ENCODE assay signal across 8 mouse cellular contexts in the genomic region with DNA sequence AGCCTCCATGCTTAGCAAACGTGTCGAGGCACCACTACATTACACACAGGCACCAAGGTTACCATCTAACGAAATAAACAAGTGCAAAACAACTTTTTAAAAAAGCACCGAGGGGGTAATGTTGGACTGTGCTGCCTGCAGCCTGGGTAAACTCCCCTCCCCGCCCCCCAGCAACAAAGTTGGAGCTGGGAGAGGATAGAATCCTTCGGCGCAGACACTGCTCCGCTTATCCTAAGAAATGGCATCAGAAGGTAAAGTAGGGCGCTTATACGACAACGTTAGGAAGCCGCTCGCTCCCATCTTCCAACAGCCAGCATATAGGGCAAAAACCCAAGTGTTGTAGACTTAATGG. TPM values are rescaled to one million over a fixed set of nuclear protein-coding genes. Genes with fewer than 3 reads are reported as not detected.
DNase-seq lines count a peak whose midpoint lies in the region; ATAC-seq lines count a peak whose summit lies in the region.

No protein-coding gene starts in this region.

- no peaks in the 10 kb centered on the region for H3K9me3 ChIP-seq in forebrain, embryonic 12.5 days
- no peaks in the 10 kb centered on the region for H3K9me3 ChIP-seq in limb, embryonic 11.5 days (ENCODE audit: control insufficient read depth, low read length)
- H3K9me3 ChIP-seq in neural tube, embryonic 13.5 days, result no peaks in the 10 kb centered on the region

- peaks cover 20% of the 10 kb centered on the region for H3K4me1 ChIP-seq in forebrain, embryonic 12.5 days
- peaks cover 7% of the 10 kb centered on the region; the same call in 1 of the 2 replicates for H3K4me1 ChIP-seq in limb, embryonic 11.5 days (ENCODE audit: control insufficient read depth, insufficient read depth, low read length)
- peaks cover 46% of the 10 kb centered on the region for H3K4me1 ChIP-seq in neural tube, embryonic 13.5 days (replicated peaks)

- no peak for ATAC-seq in forebrain, embryonic 12.5 days (ENCODE audit: low FRiP score)
- no peak for ATAC-seq in limb, embryonic 11.5 days (ENCODE audit: insufficient number of reproducible peaks, low FRiP score, low TSS enrichment, low read depth)
- ATAC-seq in neural tube, embryonic 13.5 days (ENCODE audit: low read depth), result peak; percentile 1

- peaks cover 9% of the 10 kb centered on the region for H3K36me3 ChIP-seq in forebrain, embryonic 12.5 days (replicated peaks)
- H3K36me3 ChIP-seq in limb, embryonic 11.5 days (ENCODE audit: control insufficient read depth, insufficient read depth, low read length), result 0 out of 2 replicates have a peak, but pooled peaks cover 3% of the 10 kb centered on the region
- peaks cover 12% of the 10 kb centered on the region for H3K36me3 ChIP-seq in neural tube, embryonic 13.5 days

- H3K4me2 ChIP-seq in forebrain, embryonic 12.5 days, result peak overlapping the region; percentile 86
- H3K4me2 ChIP-seq in limb, embryonic 11.5 days (ENCODE audit: low read depth, severe bottlenecking), result peak overlapping the region; percentile 73
- peak overlapping the region; percentile 85 for H3K4me2 ChIP-seq in neural tube, embryonic 13.5 days

- 0 out of 2 replicates have a peak, but pooled peaks cover 4% of the 10 kb centered on the region for H3K27me3 ChIP-seq in forebrain, embryonic 12.5 days
- H3K27me3 ChIP-seq in limb, embryonic 11.5 days (ENCODE audit: control insufficient read depth, insufficient read depth, low read length), result no peaks in the 10 kb centered on the region
- 0 out of 2 replicates have a peak, but pooled peaks cover 14% of the 10 kb centered on the region for H3K27me3 ChIP-seq in neural tube, embryonic 13.5 days

- H3K27ac ChIP-seq in forebrain, embryonic 12.5 days, result peak overlapping the region; percentile 90
- peak overlapping the region; percentile 25; the same call in 1 of the 2 replicates for H3K27ac ChIP-seq in limb, embryonic 11.5 days (replicated peaks; ENCODE audit: low read depth, low read length)
- H3K27ac ChIP-seq in neural tube, embryonic 13.5 days (replicated peaks), result peak overlapping the region; percentile 93

- WGBS in forebrain, embryonic 12.5 days, result 2% methylated on average over 13 of the region's 13 CpGs
- under 1% methylated on average over 13 of the region's 13 CpGs for whole genome bisulfite sequencing in limb, embryonic 11.5 days
- 1% methylated on average over 13 of the region's 13 CpGs for WGBS in neural tube, embryonic 13.5 days

- peak; percentile 32 for DNase-seq in left cerebral cortex, postnatal 4 days
- no peak for DNase-seq in left cerebral cortex, adult 11 months (ENCODE audit: low spot score)
- DNase-seq in NIH3T3 (ENCODE audit: low read depth), result peak; percentile 46
- no peak for DNase-seq in limb, embryonic 11.5 days (ENCODE audit: low spot score)
- no peak for DNase-seq in yolk sac, embryonic 10.5 days (ENCODE audit: low spot score)
- DNase-seq in gastrocnemius, adult 18-20 months (ENCODE audit: low spot score), result no peak

- H3K4me3 ChIP-seq in forebrain, embryonic 12.5 days (replicated peaks), result peak overlapping the region; percentile 93
- H3K4me3 ChIP-seq in limb, embryonic 11.5 days (ENCODE audit: low read depth, low read length), result peak overlapping the region; percentile 85
- H3K4me3 ChIP-seq in neural tube, embryonic 13.5 days, result peak overlapping the region; percentile 97

- peak overlapping the region; percentile 92 for H3K9ac ChIP-seq in forebrain, embryonic 12.5 days
- peak overlapping the region; percentile 85 for H3K9ac ChIP-seq in limb, embryonic 11.5 days (ENCODE audit: low read length)
- peak overlapping the region; percentile 98 for H3K9ac ChIP-seq in neural tube, embryonic 13.5 days

- intact Hi-C loops in left cerebral cortex, postnatal 4 days (cut with DNase I), result no loop called here

RNA-seq across cellular contexts. Expression of a gene that starts 0.8 kb away (rescaled TPM):
- total RNA-seq in left cerebral cortex, postnatal 4 days (2021), result 10 to 100 TPM; 51.7 to 55.3 TPM
- 21.0 and 21.8 TPM in 2 replicates for polyA plus RNA-seq in forebrain, embryonic 12.5 days (2016; fragmentation: Nextera tagmentation; extraction: Ambion mirVana)
- polyA plus RNA-seq in limb, embryonic 11.5 days (2014; fragmentation: Nextera tagmentation; extraction: Ambion mirVana), result 19.2 and 20.2 TPM in 2 replicates
- polyA plus RNA-seq in neural tube, embryonic 13.5 days (2015; fragmentation: Nextera tagmentation; extraction: Ambion mirVana), result 15.5 and 17.8 TPM in 2 replicates
- 10 to 100 TPM; 57.0 to 60.7 TPM for total RNA-seq in gastrocnemius, adult 18-20 months (2021)

Comparison
In these comparisons a context has a peak if more than half of its experiments do, and no peak if none do; other contexts are left out.
1. DNase-seq: peak in left cerebral cortex, postnatal 4 days (single experiment) and NIH3T3 (single experiment); none in left cerebral cortex, adult 11 months (single experiment), limb, embryonic 11.5 days (single experiment), yolk sac, embryonic 10.5 days (single experiment) and gastrocnemius, adult 18-20 months (single experiment).
2. H3K27ac ChIP-seq: peak in every context shown above with its lines; median percentile 93 in neural tube, embryonic 13.5 days; 90 in forebrain, embryonic 12.5 days; 25 in limb, embryonic 11.5 days.
3. Peak in every context shown above with its lines, with median percentiles within 50 percentile points of each other: H3K4me2 ChIP-seq, H3K4me3 ChIP-seq and H3K9ac ChIP-seq.